Mouse (Mus musculus): Measurements from ENCODE around the gene 0610010F05Rik.
A peak's percentile ranks its signal among the peaks of the same experiment; 100 is the strongest.

0610010F05Rik gene

DNA sequence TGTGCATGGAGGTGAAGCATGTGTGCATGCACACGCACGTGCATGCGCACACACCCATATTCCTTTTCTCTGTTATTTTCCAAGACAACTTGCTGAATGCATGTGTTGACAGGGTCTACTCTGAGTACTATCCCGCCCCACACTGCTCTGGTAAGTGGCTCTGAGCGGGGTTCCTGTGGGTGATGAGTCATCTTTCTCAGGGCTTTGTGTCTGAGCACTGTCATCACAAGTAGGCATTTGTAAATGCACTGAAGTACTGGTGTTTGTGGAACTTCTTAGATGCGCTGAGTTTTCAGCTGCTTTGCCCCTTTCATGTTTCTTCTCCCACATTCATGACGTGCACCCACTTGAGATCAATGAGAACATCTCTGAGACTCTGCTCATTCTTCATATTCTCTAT is 63.3 kb downstream of the 0610010F05Rik start:
- DNase-seq (ENCODE audit: low read depth, low spot score), result no peak

DNA sequence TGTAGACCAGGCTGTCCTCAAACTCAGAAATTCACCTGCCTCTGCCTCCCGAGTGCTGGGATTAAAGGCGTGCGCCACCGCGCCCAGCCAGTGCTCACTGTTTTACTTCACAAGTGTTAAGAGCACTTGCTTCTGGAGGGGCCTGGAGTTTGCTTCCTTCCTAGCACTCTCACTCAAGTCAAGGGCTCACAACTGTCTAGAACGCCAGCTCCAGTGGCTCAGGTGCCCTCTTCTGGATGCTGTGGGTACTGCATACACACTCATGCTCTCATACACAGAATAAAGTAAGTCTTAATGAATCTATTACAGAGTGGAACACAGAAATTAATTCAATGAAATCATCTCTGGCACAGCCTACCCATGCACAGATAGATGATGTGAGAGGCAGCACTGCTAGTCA is 67.7 kb downstream of the 0610010F05Rik start:
- DNase-seq (ENCODE audit: low read depth, low spot score), result peak; percentile 16

DNA sequence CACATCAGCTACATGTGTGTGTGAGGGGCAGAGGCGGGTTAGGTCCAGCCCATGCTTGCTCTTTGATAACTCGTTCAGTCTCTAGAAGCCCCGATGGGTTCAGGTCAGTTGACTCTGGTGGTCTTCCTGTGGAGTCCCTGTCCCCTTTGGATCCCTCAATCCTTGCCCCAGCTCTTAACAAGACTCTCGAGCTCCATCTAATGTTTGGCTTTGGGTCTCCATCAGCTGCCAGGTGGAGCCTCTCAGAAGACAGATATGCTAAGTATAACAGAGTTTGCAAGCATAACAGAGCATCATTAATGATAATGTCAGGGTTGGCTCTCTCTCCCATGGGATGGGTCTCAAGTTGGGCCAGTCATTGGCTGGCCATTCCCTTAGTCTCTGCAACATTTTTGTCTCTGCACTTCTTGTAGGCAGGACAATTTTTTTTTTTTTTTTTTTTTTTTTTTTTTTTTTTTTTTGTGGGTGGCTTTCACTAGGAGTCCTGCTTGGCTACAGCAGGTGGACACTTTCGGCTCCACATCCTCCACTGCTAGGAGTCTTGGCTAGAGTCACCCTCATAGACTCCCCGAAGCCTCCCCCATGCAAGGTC is 76.3 kb downstream of the 0610010F05Rik start:
- DNase-seq (ENCODE audit: low read depth, low spot score), result no peak

DNA sequence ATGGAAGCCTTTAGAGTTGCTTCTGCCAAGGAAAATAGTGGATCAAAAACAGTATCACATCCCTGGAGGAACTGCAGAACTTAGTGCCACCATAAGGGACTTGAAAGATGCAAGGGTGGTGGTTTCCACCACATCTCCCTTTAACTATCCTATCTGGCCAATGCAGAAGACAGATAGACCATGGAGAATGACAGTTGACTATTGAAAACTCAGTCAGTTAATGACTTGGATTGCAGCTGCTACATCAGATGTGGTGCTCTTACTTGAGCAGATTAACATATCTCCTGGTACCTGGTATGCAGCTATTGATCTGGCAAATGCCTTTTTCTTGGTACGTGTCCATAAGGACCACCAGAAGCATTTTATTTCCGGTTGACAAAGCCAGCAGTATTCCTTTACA is 96.0 kb downstream of the 0610010F05Rik start:
- DNase-seq (ENCODE audit: low read depth, low spot score), result no peak

DNA sequence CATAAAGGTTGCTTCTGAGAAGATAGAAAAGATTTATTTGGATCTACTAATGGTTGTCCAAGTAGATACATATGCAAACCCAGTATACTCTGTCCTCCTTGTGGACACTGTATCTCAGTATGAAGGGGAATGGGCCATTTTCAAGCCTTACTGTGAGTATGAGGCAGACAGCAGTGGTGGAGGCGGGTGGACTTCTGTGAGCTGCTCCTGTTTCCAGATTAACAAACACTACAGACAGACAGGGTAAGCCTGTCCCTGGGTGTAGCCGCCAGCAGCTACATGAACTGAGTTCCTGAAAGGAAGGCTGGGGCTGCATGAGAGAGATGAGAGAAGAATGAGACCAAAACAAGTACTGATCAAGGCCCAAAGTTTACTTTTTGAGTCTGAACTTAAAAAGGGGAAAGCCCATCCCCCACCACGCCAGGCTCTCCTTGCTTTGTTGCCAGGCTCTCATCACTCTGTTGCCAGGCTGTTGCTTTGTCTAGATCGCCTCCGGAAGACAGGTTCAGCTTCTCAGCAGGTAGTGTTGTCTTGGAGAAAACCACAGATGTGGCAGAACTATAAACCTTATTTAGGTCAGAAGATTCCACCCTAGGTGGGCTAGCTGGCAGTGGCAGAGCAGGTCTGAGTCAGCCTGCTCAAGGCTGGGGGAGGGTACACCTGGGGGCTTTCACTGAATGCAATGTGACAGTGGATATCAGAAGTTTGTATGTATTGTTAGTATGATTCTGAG is 112.8 kb downstream of the 0610010F05Rik start, which contains the start of gene 1700093K21Rik:
Gene 1700093K21Rik (minus strand): TSS at position 683 of the 733 bp plus-strand sequence.
- no peak for DNase-seq (ENCODE audit: low read depth, low spot score)

DNA sequence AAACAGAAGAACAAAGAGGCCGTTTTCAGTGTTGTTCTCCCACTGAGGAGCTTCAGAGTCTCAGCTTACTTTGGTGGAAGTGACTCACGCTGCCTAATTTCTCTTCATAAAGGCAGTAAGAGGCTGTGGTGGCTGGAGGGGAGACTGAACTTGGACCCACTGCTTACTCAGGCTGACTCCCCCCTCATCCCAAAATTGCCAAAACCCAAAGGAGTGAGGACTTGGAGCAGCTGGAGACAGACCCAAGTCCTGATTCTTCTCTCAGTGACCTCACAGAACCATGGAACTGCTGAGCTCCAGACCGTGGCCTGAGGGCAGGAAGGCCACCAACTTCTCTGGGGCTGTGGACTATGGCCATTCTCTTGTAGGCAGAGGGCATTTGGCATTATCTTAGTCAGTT is 114.5 kb downstream of the 0610010F05Rik start:
- no peak for DNase-seq (ENCODE audit: low read depth, low spot score)

DNA sequence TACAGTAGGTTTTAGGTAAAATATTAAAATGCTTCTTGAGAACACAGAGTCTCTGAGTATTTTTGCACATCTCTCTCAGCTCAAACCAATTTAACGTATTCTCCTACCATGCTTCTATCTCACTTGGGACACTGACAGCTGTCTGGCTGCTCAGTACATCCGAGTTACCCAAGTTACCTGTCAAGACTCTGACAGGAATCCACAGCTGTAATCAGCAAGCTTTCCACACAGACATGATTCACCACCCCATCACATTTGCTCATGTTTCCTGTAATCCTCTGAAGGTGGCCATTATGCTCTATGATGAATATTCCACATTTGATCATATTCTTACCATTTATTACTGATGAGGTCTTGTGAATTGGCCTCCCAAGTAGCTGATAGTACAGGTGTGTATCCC is 118.1 kb downstream of the 0610010F05Rik start:
- no peak for DNase-seq (ENCODE audit: low read depth, low spot score)

All from brain, embryonic 18.5 days (tissue).